Mouse (Mus musculus): ENCODE data around the gene Trpt1.

Gene Trpt1

DNA sequence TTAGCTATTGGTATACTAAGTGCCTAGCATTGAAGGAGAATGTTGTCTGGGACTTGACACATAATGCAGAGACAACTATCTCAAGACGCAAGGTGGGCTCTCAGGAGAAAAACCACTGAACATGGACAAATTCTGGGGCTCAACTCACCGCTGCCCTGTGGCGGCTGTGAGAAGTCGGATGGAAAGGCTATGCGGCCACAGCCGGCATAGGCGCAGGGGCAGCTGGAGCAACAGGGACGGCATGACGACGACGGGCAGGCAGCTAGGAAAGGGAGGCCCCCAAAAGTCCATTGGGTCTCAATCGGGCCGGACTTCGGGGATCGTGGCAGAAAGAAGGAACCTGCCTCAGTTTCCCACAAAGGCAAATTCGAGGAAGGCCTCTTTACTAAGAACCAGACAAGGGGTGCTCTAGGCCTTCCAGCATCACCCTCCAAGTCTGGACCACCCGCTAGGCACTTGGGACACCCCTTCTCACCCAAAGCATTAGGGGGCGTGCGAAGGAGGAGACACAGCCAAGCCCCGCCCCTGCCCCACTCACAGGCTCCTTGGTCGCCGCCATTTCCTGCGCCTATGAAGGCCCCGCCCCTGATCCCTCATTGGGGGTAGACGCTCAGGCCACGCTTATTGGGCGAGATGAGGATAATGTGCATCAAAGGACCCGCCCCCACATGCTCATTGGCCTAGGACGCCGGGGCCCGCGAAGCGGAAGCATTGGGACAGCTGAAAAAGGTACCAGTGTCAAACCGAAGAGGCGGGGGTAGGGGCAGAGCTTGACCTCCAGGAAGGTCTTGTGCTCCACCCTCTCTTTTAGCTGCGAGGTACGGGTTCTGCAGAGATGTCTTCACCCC, 3.7 kb upstream of the Trpt1 start, which contains the start of gene Dnajc4:
TSS of gene Dnajc4 (minus strand) at position 562 of the 848 bp plus-strand sequence.
- in situ Hi-C loops (cut with MseI, MboI) = no loop called here

DNA sequence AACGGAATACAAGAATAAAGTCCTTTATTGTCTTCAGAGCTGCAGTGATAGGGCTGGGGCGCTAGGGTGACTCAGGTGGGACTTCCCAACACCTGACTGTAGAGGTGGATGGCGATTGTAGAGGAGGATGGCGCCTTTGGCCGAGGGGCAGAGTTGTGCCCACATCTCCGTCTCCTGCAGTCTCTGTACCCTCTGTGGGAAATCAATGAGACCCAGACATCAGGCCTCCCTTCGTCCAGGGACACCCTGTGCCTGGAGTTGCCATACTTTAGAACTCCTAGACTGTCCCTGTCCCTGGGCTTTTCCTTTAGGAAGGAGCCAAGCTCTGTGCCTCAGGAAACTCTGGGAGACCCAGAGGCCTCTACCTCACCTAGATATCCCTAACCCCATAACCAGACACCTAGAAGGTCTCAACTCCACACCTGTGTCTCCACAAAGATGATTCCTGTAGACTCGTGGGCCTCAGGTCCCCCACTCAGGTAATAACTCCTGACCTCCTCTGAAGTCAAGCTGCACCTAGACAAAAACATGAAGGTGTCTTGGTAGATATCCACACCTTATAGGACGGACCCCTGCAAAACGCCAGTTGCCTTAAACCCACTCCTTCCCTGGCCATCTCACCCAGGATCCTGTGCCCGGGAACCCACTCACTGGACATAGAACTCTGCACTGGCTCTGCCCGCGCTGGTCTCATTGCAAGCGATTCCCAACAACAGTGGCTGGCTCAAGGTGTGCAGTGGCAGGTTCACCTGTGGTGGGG, 2.7 kb upstream of the Trpt1 start:
- in situ Hi-C loops (cut with MseI, MboI) = no loop called here

DNA sequence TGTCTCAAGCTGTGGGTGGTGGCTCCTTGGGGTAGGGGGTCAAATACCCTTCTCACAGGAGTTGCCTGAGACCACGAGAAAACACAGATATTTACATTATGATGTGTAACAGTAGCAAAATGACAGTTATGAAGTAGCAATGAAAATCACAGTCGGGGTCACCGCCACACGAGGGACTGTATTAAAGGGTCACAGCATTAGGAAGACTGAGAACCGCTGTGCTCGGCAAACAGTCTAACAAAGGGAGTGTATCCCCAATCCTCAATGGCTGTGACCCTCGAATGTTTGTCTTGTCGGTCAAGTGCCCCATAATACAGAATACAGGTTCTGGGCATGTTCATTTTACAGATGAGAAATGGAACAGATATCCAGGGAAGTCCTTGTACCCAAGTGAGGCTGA, 1.9 kb upstream of the Trpt1 start:
- in situ Hi-C loops (cut with MseI, MboI) = no loop called here

DNA sequence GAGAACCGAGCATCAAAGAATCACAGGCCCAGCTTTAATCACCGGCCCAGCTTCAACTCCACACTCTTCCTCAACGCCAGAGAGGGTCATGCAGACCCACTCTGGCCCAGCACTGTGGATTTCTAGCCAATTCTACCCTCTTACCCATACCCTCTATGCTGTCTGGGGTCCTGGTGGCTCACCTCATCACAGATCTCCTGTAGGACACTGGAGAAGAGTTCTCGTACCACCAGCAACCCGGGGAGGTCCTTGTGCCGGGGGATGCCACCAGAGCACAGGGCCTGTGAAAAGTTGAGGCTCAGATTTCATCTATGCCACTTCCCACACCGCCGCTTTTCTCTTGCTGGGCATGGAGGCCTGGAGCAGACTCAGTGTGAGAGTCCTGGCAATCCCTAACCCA, 1.4 kb upstream of the Trpt1 start:
- in situ Hi-C loops (cut with MseI, MboI) = no loop called here

DNA sequence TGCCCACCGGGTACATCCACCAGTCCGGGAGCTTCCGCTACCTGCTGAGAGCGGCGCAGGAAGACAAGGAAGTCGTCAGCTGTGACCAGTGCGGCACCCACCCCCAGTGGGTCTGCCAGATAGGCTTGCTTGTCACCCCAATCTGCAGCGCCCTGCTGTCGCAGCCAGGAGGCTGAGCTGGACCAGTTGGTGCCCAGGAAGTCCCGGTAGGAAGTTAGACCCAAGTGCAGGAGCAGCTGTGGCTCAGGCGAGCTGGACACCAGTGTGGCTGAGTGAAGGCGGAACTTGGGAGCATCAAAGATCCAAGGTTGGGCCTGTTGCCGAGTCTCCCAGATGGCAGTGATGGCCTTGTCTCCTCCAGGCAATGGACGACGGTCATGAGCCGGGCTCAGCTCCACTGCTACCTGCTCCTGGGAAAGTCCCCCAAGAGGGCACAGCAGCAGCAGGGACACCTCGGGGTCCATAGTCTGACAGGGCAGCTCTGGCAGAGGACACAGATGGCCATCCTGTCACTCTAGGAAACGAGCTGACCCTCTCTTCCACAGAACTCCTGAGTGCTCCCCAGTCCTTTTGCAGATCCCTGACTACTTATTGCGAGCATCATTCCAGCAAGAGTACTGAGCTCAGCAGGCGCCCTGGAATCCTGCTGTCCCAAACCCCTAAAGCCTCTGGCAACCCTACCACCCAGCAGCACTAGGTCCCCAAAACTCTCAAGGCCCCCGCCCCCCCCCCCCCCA, 508 bp upstream of the Trpt1 start:
- in situ Hi-C loops (cut with MseI, MboI) = no loop called here

DNA sequence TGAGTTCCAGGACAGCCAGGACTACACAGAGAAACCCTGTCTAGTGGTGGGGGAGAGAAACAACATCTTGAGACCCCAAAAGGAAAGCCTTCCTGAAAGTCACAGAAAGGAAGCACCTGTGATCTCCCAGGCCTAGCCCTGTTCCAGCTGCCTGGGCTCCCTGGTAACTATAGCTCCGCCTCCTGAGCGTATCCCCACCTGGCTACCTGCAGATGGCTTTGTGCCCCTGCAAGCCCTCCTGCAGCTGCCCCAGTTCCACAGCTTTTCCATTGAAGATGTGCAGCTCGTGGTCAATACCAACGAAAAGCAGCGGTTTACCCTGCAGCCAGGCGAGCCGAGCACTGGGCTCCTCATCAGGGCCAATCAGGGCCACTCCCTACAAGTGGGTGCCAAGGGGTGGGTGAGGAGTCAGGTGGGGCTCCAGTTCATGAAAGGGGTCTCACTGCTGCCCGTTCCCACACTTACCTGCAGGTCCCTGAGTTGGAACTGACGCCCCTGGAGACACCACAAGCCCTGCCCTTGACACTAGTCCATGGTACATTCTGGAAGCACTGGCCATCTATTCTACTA, 1.9 kb downstream of the Trpt1 start:
- in situ Hi-C loops (cut with MseI, MboI) = no loop called here

DNA sequence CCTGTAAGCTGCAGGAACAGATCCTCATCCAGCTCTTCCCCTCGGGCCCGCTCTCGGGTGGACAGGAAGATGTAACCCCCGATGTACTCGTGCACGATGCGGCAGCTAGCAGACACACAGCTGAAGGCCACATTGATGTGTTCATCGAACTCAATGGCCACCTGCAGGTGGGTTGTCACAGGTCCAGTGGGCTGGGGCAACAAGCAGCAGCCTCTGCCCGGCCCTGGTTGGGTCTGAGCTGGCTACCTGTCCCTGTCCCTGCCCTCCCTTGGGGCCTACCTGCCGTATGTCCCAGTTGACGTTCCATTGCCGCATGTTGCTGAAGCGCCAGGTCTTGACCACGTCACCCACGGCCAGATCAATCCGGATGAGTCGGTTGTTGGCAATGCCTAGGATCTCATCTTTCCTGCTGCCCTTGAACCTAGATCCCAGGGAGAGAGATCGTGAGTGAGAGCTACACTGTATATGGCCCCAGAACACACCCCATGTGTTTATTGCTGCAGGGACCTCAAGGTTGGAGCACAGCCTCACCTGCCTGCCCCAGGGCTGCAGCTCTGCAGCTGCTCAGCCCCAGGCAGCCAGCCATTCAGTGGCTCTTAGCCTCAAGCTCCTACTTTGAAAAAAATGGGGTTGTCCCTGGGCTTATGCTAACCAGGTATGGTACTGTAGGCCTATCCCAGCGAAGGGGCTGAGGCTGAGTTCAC, 3.6 kb downstream of the Trpt1 start:
- in situ Hi-C loops (cut with MseI, MboI) = no loop called here

DNA sequence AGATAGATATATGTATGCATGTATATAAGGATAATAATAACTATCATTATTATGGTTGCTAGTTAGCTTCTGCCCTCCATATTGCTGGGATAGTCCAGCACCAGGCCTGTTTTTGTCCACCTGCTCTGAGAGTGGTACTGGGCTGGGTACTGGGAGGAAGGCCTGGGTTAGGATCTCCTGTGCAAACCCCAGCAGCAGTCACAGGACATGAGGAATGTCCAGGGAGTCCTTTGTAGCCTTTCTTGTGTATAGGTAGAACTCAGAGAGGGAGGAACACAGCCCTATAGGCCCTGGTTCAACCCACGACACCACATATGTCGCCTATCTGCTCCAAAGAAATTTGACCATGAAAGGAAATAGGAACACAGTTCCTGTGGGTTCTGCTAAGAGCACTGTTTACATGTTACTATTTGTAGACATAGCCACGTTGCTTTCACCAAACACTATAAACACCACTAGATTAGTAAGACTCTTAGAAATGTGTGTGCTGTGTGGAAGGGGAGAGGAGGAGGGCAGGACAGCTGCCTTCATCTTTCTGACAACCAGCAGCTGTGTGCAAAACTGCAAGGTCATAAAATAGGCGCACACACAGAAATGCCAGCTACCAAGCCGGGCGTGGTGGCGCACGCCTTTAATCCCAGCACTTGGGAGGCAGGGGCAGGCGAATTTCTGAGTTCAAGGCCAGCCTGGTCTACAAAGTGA, 11.1 kb downstream of the Trpt1 start:
- in situ Hi-C loops (cut with MseI, MboI) = no loop called here

DNA sequence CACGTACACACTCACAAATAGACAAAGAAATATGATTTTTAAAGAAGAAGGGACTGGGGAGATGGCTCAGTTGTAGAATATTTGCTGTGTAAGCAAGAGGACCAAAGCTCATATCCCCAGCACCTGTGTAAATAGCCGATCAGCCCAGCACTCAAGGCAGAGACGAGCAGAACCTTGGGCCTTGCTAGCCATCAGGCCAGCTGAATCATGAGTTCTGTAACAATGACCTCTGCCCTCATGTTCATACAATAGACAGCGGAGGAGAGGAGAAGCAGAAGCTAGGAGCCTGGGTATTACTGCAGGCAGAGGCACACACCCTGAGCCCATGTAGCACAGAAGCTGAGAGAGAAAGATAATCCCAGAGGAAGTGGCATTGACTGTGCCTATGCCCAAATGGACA, 16.5 kb downstream of the Trpt1 start:
- in situ Hi-C loops (cut with MseI, MboI) = no loop called here

DNA sequence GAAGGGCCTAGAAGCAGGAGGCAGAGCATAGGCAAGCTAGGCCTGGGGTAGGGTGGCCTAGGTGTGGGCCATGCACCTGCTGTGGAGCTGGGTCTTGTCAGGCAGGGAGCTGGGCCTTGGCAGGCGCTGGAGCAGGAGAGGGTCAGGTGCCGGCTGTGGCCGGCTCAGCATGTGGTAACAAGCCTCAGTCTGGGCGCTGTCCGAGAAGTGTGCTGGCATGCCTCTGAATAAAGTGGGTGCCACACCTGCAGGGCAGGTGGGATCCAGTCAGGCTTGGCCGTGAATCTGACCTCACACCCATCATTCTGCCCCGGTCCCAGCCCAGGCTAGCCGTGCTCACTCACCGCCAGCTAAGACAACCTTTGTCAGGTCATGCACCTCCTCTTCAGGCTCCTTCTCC, 18.1 kb downstream of the Trpt1 start:
- in situ Hi-C loops (cut with MseI, MboI) = no loop called here

DNA sequence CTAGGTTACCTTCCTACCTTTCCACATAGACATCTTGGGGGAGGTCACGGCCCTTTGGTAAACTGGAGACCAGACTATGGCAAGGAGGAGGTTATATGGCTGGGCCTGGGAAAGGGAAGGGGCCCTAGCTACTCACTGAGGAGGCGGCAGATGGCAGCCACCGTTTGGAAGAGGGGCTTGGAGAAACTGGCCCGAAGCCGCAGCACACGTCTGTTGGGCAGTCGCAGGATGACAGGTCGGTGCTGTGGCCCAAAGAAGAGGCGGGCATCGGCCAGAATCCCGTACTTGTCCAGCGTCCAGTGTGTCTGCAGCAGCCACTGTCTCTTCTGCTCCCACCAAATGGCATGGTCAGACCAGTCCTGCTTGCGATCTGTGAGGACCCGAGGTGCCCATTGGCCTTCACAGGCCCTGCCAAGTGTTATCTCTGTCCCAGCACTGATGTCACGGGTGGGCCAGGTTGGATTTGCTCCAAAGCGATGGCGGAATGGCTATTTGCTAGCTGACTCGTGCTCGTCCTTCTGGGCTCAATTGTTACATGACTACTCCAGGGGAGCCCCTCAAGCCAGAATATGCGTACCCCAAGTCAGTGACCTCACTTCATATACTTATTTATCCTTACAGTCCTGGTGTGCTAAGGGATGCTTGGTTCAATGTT, 18.7 kb downstream of the Trpt1 start:
- in situ Hi-C loops (cut with MseI, MboI) = no loop called here

DNA sequence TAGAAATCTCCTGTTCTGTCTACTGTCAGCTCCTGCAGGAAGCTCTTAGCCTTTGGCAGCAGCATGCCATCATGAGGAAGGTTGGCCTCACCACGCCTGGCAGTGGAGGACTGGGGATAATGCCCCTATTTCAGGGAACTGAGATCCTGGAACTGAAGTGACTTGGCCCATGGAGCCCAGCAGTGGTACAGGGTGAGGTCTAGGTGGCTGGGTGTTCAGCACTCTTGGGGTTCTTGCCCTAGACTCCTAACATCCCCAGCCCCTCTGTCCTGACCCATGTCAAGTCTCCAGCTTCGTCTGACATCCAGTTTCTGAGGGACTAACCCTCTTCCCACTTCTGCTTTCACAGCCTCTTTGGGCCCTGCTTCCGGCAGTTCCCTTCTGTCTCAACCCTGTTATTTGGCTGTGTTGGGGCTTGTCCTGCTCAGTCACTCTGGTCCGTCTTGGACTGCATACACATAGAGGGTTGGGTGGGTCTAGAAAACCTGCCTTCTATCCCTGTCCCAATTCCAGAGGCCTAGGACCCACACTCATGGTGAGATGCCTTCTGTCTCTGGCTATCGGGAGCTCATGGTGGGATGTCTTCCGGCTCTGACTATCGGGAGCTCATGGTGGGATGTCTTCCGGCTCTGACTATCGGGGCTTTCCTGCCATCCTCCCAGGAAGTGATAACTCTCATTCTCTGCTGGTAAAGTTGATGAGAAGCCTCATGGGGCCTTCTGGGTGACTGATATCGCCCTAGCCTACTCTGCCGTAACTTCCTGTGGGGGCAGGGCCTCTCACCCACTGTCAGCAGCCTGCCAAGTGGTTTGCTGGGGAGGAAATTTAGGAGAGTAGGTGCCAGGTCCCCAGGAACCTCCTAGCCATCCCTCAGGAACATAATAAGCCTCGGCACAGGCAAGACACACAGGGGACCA, 21.9 kb downstream of the Trpt1 start:
- in situ Hi-C loops (cut with MseI, MboI) = no loop called here

DNA sequence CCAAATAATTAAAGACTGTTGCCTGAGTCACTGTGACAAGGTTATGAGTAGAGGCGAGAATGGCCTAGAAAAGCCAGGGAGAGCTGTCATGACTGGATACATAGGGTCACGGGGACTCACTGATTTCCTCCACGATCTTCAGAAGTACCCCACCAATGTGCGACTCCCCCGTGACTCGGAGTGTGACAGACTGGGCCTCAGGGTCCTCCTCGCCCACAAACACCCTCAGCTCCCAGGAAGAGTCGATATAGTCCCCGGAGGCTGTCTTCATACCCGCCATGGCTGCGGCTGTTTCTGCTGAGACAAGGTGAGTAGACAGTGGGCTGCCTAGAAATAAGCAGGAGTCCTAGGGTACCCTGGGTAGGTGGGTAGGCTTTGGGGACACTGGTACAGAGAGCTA, 22.6 kb downstream of the Trpt1 start:
- in situ Hi-C loops (cut with MseI, MboI) = no loop called here

DNA sequence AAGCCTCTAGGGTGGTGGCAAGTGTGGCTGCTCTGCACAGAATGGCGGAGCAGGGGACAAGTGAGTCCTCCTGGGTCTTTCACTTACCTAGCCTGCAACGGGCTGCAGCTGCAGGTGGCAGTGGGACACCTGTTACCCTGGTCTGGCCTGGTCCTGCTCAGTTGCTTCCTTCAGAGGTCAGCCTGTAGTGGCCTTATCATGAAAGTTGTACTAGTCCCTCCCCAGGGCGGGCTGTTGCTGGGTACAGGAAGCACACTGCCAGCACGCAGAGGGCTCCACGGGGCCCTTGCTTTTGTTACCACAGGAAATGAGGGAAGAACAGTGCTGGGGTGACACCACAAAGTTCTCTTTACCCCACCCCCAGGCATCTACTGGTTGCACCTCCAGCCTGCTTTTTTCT, 23.3 kb downstream of the Trpt1 start, which contains the start of gene Fermt3:
TSS of gene Fermt3 (minus strand) at position 279 of the 400 bp plus-strand sequence.
- in situ Hi-C loops (cut with MseI, MboI) = no loop called here

DNA sequence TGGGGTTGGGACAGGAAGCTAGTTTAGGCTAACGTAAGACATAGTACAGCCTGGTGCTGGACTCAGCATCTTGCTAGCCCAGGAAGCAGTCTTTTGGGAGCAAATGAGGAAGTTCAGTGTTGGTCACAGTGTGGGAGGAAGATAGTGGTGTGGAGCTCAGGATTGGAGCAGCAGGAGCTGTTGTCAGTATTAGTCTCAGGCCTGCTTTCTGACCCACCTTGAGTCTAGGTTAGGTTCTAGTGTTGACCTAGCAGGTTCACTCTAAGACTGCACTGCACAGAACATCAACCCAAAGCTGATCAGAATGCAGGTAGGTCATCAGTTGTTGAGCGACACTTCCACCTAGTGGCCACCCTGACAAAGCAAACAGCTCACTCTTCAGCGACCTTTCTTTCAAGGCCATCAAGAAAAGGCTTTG, 24.3 kb downstream of the Trpt1 start:
- in situ Hi-C loops (cut with MseI, MboI) = no loop called here

DNA sequence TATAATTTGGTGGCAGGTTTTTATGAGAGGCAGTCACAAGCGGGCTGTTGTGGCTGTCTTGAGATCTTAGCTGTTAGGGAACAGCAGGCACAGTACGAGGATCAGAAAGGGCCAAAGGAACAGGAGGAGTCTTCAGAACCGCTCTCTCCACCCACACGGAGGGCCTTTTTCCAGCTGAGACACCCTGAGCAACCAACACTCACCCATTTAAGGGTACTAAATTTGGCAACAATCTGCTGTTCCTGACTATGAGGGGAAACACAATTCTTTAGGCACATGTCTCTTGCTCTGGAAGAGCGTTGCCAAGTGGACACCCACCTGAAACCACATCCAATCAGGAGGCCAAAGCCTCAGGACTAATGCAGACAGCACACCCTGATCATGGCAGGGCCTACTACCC, 33.6 kb downstream of the Trpt1 start:
- in situ Hi-C loops (cut with MseI, MboI) = no loop called here

DNA sequence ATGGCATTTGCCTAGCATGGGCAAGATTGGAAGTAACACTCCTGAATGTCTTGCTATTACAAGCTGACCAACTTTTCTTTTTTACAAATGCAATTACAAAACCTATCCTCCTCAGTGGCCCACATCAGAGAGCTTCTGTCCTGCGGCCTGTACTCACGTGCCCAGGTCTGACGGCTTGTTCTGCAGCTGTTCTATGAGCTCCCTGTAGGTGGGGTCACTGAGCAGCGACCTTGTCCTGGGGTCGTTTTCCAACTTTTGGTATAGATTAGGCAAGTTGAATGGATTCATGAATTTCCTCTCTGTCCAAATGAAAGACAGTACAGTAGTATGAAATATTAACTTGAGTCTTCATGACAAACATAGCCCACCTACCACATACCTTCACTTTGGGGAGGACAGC, 38.1 kb downstream of the Trpt1 start:
- in situ Hi-C loops (cut with MseI, MboI) = no loop called here

DNA sequence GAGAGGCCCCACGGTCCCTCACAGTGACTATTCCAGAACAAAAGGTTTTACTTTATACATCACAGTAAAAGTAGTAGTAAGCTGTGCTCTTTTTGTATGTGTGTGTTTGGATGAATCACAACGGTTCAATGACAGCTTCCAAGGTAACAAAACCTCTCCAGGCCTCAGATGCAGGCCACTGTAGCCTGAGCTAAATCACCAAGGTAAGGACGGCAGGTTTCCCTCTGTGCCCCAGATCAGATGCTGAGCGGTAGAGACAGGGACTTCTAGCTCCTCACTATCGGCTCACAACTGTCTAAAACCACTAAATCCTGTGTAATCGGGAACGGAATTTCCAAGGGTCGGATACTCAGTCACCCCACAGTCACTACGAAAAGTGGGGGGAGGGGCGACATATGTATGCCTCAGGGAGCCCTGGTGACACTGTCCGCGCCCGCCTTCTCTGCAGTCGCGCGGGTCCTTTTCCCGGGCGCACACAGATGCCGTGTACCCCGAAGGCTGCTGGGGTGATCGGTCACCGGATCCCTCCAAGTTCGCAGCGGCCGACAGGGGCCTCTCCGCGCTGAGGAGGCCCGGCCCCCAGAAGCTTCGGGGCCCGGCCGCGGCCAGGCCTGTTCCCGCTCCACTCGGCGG, 43.3 kb downstream of the Trpt1 start:
- in situ Hi-C loops (cut with MseI, MboI) = no loop called here

Measured in mouse trophoblast stem cell (cell line).